ENCODE assay signal across 8 mouse cellular contexts in the genomic region with DNA sequence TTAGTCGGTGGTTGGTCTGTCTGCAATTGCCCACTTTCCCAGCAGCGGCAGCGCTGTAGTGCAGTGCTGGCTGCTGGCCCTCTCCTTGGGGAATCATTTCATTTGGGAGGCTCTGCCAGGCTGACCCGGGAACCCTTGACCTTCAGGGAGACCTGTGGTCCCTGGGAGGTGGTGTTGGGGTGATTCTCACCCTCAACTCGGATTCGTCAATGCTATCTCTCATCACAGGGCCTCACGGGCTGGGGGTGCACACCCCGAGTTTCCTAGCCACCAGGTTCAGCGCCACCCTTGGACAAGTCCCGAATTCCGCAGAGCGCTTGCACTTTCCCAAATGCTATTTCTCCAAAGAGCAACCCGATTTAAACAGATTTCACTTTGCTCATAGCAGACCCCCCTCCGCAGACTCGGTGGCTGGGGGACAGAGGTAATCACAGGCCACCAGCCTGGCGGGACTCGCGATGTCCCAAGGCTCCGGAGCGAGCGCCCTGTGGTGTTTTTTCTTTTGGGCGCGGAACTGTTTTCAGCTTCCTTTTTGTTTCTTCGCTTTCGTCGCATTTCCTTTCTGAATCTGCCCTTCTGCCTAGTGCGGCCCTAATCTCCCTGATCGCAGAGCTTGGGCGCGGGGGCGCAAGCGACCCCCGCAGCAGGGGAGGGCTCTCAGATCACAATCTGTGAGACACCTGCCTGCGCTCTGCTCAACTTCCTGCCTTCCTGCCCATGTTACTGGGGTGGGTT.
DNase-seq lines count a peak whose midpoint lies in the region; ATAC-seq and TF ChIP-seq lines count a peak whose summit lies in the region.

No protein-coding gene starts in this region.

- peak; percentile 63; the same call in 1 of the 2 replicates for ATAC-seq in lung, embryonic 14.5 days (ENCODE audit: insufficient read depth)
- ATAC-seq in hindbrain, postnatal 0 days, result no peak
- ATAC-seq in midbrain, postnatal 0 days (ENCODE audit: low FRiP score), result no peak
- ATAC-seq in megakaryocyte-erythroid progenitor cell, adult 5-6 weeks (replicated peaks; ENCODE audit: low FRiP score, low TSS enrichment, poor library complexity, severe bottlenecking), result no peak

- no peaks in the 10 kb centered on the region for H3K36me3 ChIP-seq in lung, embryonic 14.5 days (ENCODE audit: insufficient read depth)
- no peaks in the 10 kb centered on the region for H3K36me3 ChIP-seq in forebrain, embryonic 10.5 days (replicated peaks)
- H3K36me3 ChIP-seq in hindbrain, postnatal 0 days (ENCODE audit: insufficient read depth, low read length), result no peaks in the 10 kb centered on the region
- no peaks in the 10 kb centered on the region for H3K36me3 ChIP-seq in midbrain, postnatal 0 days (ENCODE audit: insufficient read depth, low read length)

- peak; percentile 45 for DNase-seq in lung, embryonic 14.5 days
- no peak for DNase-seq in lung, postnatal 36 days
- DNase-seq in adrenal gland, postnatal 14 days, result peak; percentile 55
- DNase-seq in forebrain, embryonic 10.5 days (ENCODE audit: extremely low spot score, low spot score), result peak; percentile 53
- DNase-seq in hindbrain, postnatal 0 days (ENCODE audit: low spot score), result peak; percentile 37
- DNase-seq in midbrain, postnatal 0 days (ENCODE audit: low spot score), result peak; percentile 36
- DNase-seq in gastrocnemius, adult 8-10 months (ENCODE audit: low spot score in 2 of 2), result no peak

- no peak overlapping the region for H3K27ac ChIP-seq in lung, embryonic 14.5 days (ENCODE audit: low read depth)
- peak overlapping the region; percentile 82 for H3K27ac ChIP-seq in forebrain, embryonic 10.5 days
- no peak overlapping the region for H3K27ac ChIP-seq in hindbrain, postnatal 0 days
- no peak overlapping the region for H3K27ac ChIP-seq in midbrain, postnatal 0 days (ENCODE audit: low read depth, low read length)

- H3K4me1 ChIP-seq in lung, embryonic 14.5 days (ENCODE audit: insufficient read depth), result no peaks in the 10 kb centered on the region
- H3K4me1 ChIP-seq in forebrain, embryonic 10.5 days, result peaks cover 46% of the 10 kb centered on the region
- H3K4me1 ChIP-seq in hindbrain, postnatal 0 days (ENCODE audit: insufficient read depth, low read length), result peaks cover 3% of the 10 kb centered on the region; the same call in 1 of the 2 replicates
- H3K4me1 ChIP-seq in midbrain, postnatal 0 days (ENCODE audit: insufficient read depth, low read length), result peaks cover 4% of the 10 kb centered on the region; the same call in 1 of the 2 replicates

- peak overlapping the region; percentile 54 for H3K9ac ChIP-seq in lung, embryonic 14.5 days
- peak overlapping the region; percentile 38 for H3K9ac ChIP-seq in hindbrain, postnatal 0 days (replicated peaks; ENCODE audit: low read length)
- peak overlapping the region; percentile 46 for H3K9ac ChIP-seq in midbrain, postnatal 0 days (replicated peaks; ENCODE audit: low read length, poor library complexity, severe bottlenecking)

- H3K9me3 ChIP-seq in lung, embryonic 14.5 days (ENCODE audit: low read depth, low read length), result no peaks in the 10 kb centered on the region
- H3K9me3 ChIP-seq in forebrain, embryonic 10.5 days, result no peaks in the 10 kb centered on the region
- H3K9me3 ChIP-seq in hindbrain, postnatal 0 days (ENCODE audit: low read length), result no peaks in the 10 kb centered on the region
- H3K9me3 ChIP-seq in midbrain, postnatal 0 days (ENCODE audit: low read length), result no peaks in the 10 kb centered on the region

- H3K4me3 ChIP-seq in lung, embryonic 14.5 days (ENCODE audit: low read depth, low read length), result peak overlapping the region; percentile 42
- peak overlapping the region; percentile 58 for H3K4me3 ChIP-seq in forebrain, embryonic 10.5 days
- peak overlapping the region; percentile 42 for H3K4me3 ChIP-seq in hindbrain, postnatal 0 days (ENCODE audit: low read length)
- H3K4me3 ChIP-seq in midbrain, postnatal 0 days (ENCODE audit: low read depth, low read length), result peak overlapping the region; percentile 42

- peak overlapping the region; percentile 78 for H3K4me2 ChIP-seq in lung, embryonic 14.5 days
- peak overlapping the region; percentile 83 for H3K4me2 ChIP-seq in hindbrain, postnatal 0 days (ENCODE audit: low read depth, low read length)
- peak overlapping the region; percentile 84 for H3K4me2 ChIP-seq in midbrain, postnatal 0 days (ENCODE audit: low read depth, low read length, poor library complexity, severe bottlenecking)

- peaks cover 26% of the 10 kb centered on the region; the same call in 1 of the 2 replicates for H3K27me3 ChIP-seq in lung, embryonic 14.5 days (ENCODE audit: insufficient read depth, low read length)
- H3K27me3 ChIP-seq in forebrain, embryonic 10.5 days (ENCODE audit: poor library complexity, severe bottlenecking), result peaks cover 64% of the 10 kb centered on the region
- peaks cover 23% of the 10 kb centered on the region; the same call in 1 of the 2 replicates for H3K27me3 ChIP-seq in hindbrain, postnatal 0 days (ENCODE audit: insufficient read depth, low read length)
- H3K27me3 ChIP-seq in midbrain, postnatal 0 days (ENCODE audit: insufficient read depth, low read length), result peaks cover 10% of the 10 kb centered on the region

- no peak; the same call in 1 of the 2 replicates for TF ChIP-seq CTCF in lung, embryonic 14.5 days (IDR thresholded peaks at IDR 0.05; ENCODE audit: low read depth)
- TF ChIP-seq CTCF in hindbrain, postnatal 0 days (IDR thresholded peaks at IDR 0.05; ENCODE audit: low read depth), result peak; percentile 37
- peak; percentile 39 for TF ChIP-seq CTCF in midbrain, postnatal 0 days (IDR thresholded peaks at IDR 0.05)

- WGBS in lung, embryonic 14.5 days, result 2% methylated on average over 34 of the region's 34 CpGs
- WGBS in forebrain, embryonic 10.5 days, result under 1% methylated on average over 34 of the region's 34 CpGs
- WGBS in hindbrain, postnatal 0 days, result 2% methylated on average over 34 of the region's 34 CpGs
- WGBS in midbrain, postnatal 0 days, result 2% methylated on average over 34 of the region's 34 CpGs

Comparison
In these comparisons a context has a peak if more than half of its experiments do, and no peak if none do; other contexts are left out.
1. DNase-seq: peak in lung, embryonic 14.5 days (single experiment), adrenal gland, postnatal 14 days (single experiment), forebrain, embryonic 10.5 days (single experiment), hindbrain, postnatal 0 days (single experiment) and midbrain, postnatal 0 days (single experiment); none in lung, postnatal 36 days (single experiment) and gastrocnemius, adult 8-10 months (0 of 2).
2. Peak in every context shown above with its lines, with median percentiles within 50 percentile points of each other: H3K4me2 ChIP-seq, H3K4me3 ChIP-seq and H3K9ac ChIP-seq.